Mouse (Mus musculus): Measurements from ENCODE around the gene Ccdc180. TPM values are rescaled to one million over a fixed set of nuclear protein-coding genes. Genes with fewer than 3 reads are reported as not detected.

The Ccdc180 gene
- 0.24 and 0.67 TPM in 2 replicates for polyA plus RNA-seq (2016; fragmentation: Nextera tagmentation; extraction: Ambion mirVana)

GRCm38 (mm10) chr4:45890066-45890761 is at the start of gene Ccdc180:
TSS of gene Ccdc180 (plus strand) at chr4:45890303.
- Histone ChIP-seq H3K27me3 (ENCODE audit: insufficient read depth, poor library complexity, severe bottlenecking) (no peaks in the 10 kb centered on the region), H3K4me1 (replicated peaks) (peaks cover 16% of the 10 kb centered on the region), H3K27ac (no peak within 1 kb of the TSS), H3K36me3 (no peaks in the 10 kb centered on the region), H3K4me3 (peak within 1 kb of the TSS; percentile 29), H3K9me3 (no peaks in the 10 kb centered on the region)
- DNase-seq (ENCODE audit: low spot score) = peak; percentile 82
- 10% methylated on average over 19 of the region's 19 CpGs for WGBS

GRCm38 (mm10) chr4:45844355-45844754 is 45.7 kb upstream of the Ccdc180 start:
- Histone ChIP-seq H3K27ac (no peak overlapping the region), H3K4me3 (no peak overlapping the region), H3K9me3 (no peaks in the 10 kb centered on the region), H3K4me1 (replicated peaks) (peaks cover 18% of the 10 kb centered on the region), H3K36me3 (no peaks in the 10 kb centered on the region), H3K27me3 (ENCODE audit: insufficient read depth, poor library complexity, severe bottlenecking) (peaks cover 20% of the 10 kb centered on the region)
- DNase-seq (ENCODE audit: low spot score) = peak; percentile 68
- 47% methylated on average over 14 of the region's 14 CpGs for WGBS

- DNase-seq (ENCODE audit: low spot score) = no peak
- no peaks in the 10 kb centered on the region for H3K9me3 ChIP-seq
- H3K27ac ChIP-seq = no peak overlapping the region
- H3K36me3 ChIP-seq = no peaks in the 10 kb centered on the region
- no peak overlapping the region for H3K4me3 ChIP-seq
- H3K4me1 ChIP-seq (replicated peaks) = peaks cover 31% of the 10 kb centered on the region
- peaks cover 28% of the 10 kb centered on the region for H3K27me3 ChIP-seq (ENCODE audit: insufficient read depth, poor library complexity, severe bottlenecking)
- WGBS = 84% methylated on average over 2 of the region's 2 CpGs
Observed at GRCm38 (mm10) chr4:45846263-45846662, 43.8 kb upstream of the Ccdc180 start.

- Histone ChIP-seq H3K4me1 (replicated peaks) (peaks cover 45% of the 10 kb centered on the region), H3K27me3 (ENCODE audit: insufficient read depth, poor library complexity, severe bottlenecking) (peaks cover 28% of the 10 kb centered on the region), H3K36me3 (no peaks in the 10 kb centered on the region), H3K9me3 (no peaks in the 10 kb centered on the region), H3K4me3 (no peak within 1 kb of the TSS), H3K27ac (peak within 1 kb of the TSS; percentile 53; the same call in 1 of the 2 replicates)
- no peak for DNase-seq (ENCODE audit: low spot score)
- WGBS = 74% methylated on average over 10 of the region's 10 CpGs
Observed at GRCm38 (mm10) chr4:45848109-45848824, 41.8 kb upstream of the Ccdc180 start, which contains the start of gene Stra6l. TSS of gene Stra6l (plus strand) at chr4:45848664.

GRCm38 (mm10) chr4:45848825-45849156 is 41.3 kb upstream of the Ccdc180 start:
- DNase-seq (ENCODE audit: low spot score) = no peak
- 38% methylated on average over 10 of the region's 10 CpGs for WGBS

GRCm38 (mm10) chr4:45849419-45849818 is 40.7 kb upstream of the Ccdc180 start:
- no peak for DNase-seq (ENCODE audit: low spot score)
- WGBS = 14% methylated on average over 1 of the region's 1 CpGs
- Histone ChIP-seq H3K27me3 (ENCODE audit: insufficient read depth, poor library complexity, severe bottlenecking) (peaks cover 28% of the 10 kb centered on the region), H3K36me3 (no peaks in the 10 kb centered on the region), H3K4me3 (no peak overlapping the region), H3K9me3 (no peaks in the 10 kb centered on the region), H3K27ac (0 out of 2 replicates have a peak overlapping the region, but pooled peaks have one; percentile 53), H3K4me1 (replicated peaks) (peaks cover 45% of the 10 kb centered on the region)

More at GRCm38 (mm10) chr4:45848825-45849156, 41.3 kb upstream of the Ccdc180 start:
- Histone ChIP-seq H3K27me3 (ENCODE audit: insufficient read depth, poor library complexity, severe bottlenecking) (peaks cover 28% of the 10 kb centered on the region), H3K36me3 (no peaks in the 10 kb centered on the region), H3K27ac (peak overlapping the region; percentile 53; the same call in 1 of the 2 replicates), H3K9me3 (no peaks in the 10 kb centered on the region), H3K4me3 (no peak overlapping the region), H3K4me1 (replicated peaks) (peaks cover 45% of the 10 kb centered on the region)

GRCm38 (mm10) chr4:45851640-45852051 is 38.5 kb upstream of the Ccdc180 start:
- Histone ChIP-seq H3K27me3 (ENCODE audit: insufficient read depth, poor library complexity, severe bottlenecking) (peaks cover 27% of the 10 kb centered on the region), H3K36me3 (no peaks in the 10 kb centered on the region), H3K4me1 (replicated peaks) (peaks cover 41% of the 10 kb centered on the region), H3K9me3 (no peaks in the 10 kb centered on the region), H3K27ac (peak overlapping the region; percentile 79), H3K4me3 (no peak overlapping the region)
- 29% methylated on average over 3 of the region's 3 CpGs for WGBS
- peak; percentile 48 for DNase-seq (ENCODE audit: low spot score)

GRCm38 (mm10) chr4:45853496-45854246 is 36.4 kb upstream of the Ccdc180 start:
- Histone ChIP-seq H3K4me3 (no peak overlapping the region), H3K4me1 (replicated peaks) (peaks cover 37% of the 10 kb centered on the region), H3K27me3 (ENCODE audit: insufficient read depth, poor library complexity, severe bottlenecking) (peaks cover 14% of the 10 kb centered on the region), H3K36me3 (no peaks in the 10 kb centered on the region), H3K27ac (0 out of 2 replicates have a peak overlapping the region, but pooled peaks have one; percentile 23), H3K9me3 (no peaks in the 10 kb centered on the region)
- no peak for DNase-seq (ENCODE audit: low spot score)
- WGBS = 81% methylated on average over 15 of the region's 15 CpGs

GRCm38 (mm10) chr4:45855803-45856424 is 34.2 kb upstream of the Ccdc180 start:
- H3K4me3 ChIP-seq = no peak overlapping the region
- 48% methylated on average over 19 of the region's 19 CpGs for WGBS
- no peaks in the 10 kb centered on the region for H3K36me3 ChIP-seq
- peak; percentile 73 for DNase-seq (ENCODE audit: low spot score)
- H3K4me1 ChIP-seq (replicated peaks) = peaks cover 18% of the 10 kb centered on the region
- peaks cover 3% of the 10 kb centered on the region; the same call in 1 of the 2 replicates for H3K27me3 ChIP-seq (ENCODE audit: insufficient read depth, poor library complexity, severe bottlenecking)
- H3K27ac ChIP-seq = no peak overlapping the region
- peaks cover 5% of the 10 kb centered on the region; the same call in 1 of the 2 replicates for H3K9me3 ChIP-seq

- no peak overlapping the region for H3K27ac ChIP-seq
- H3K9me3 ChIP-seq = peaks cover 5% of the 10 kb centered on the region; the same call in 1 of the 2 replicates
- no peak for DNase-seq (ENCODE audit: low spot score)
- H3K4me3 ChIP-seq = no peak overlapping the region
- peaks cover 3% of the 10 kb centered on the region; the same call in 1 of the 2 replicates for H3K27me3 ChIP-seq (ENCODE audit: insufficient read depth, poor library complexity, severe bottlenecking)
- 64% methylated on average over 5 of the region's 5 CpGs for WGBS
- no peaks in the 10 kb centered on the region for H3K36me3 ChIP-seq
- H3K4me1 ChIP-seq (replicated peaks) = peaks cover 14% of the 10 kb centered on the region; the same call in 1 of the 2 replicates
Observed at GRCm38 (mm10) chr4:45861160-45861559, 28.9 kb upstream of the Ccdc180 start.

- DNase-seq (ENCODE audit: low spot score) = no peak
- Histone ChIP-seq H3K36me3 (no peaks in the 10 kb centered on the region), H3K9me3 (no peaks in the 10 kb centered on the region), H3K4me3 (no peak overlapping the region), H3K27ac (no peak overlapping the region), H3K4me1 (replicated peaks) (peaks cover 35% of the 10 kb centered on the region), H3K27me3 (ENCODE audit: insufficient read depth, poor library complexity, severe bottlenecking) (peaks cover 8% of the 10 kb centered on the region)
- WGBS = 64% methylated on average over 8 of the region's 8 CpGs
Observed at GRCm38 (mm10) chr4:45867416-45867815, 22.7 kb upstream of the Ccdc180 start.
